Mouse (Mus musculus): ENCODE measurements around the gene Spata46. TPM values are rescaled to one million over a fixed set of nuclear protein-coding genes. Genes with fewer than 3 reads are reported as not detected.

Spata46 gene
- not detected in 2 replicates for polyA plus RNA-seq (2012; ENCODE audit: low replicate concordance)

DNA sequence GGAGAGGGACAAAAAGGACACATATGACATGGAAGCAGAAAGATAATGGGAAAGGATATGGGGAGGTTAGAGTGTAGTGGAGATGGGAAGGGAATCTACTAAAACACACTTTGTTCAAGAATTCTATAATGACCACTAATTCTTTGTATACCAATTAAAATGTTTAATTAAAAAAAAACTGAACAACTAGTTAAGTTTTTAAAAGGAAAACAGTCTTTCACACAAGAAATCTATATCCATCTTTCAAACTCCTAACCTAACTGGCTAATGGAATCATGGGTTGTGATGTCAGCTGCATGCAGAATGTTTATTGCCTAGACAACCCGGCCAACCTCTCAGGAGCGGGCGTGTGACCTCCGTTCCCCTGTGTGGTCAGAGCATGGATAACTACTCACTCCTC, at the start of gene Spata46:
Gene Spata46 (plus strand): TSS at position 301 of the 400 bp plus-strand sequence.

GRCm38 (mm10) chr1:170277016-170277415, 31.6 kb upstream of the Spata46 start, which contains the start of gene Sh2d1b1:
Sh2d1b1 (plus strand) TSS chr1:170277320.

GRCm38 (mm10) chr1:170306232-170306631, 2.4 kb upstream of the Spata46 start, which contains the start of gene Gm7694:
Gm7694 (minus strand) TSS chr1:170306332.

Other genes starting within 250 kb of the Spata46 start
- not detected in 2 replicates for gene Ddr2, start 198.0 kb upstream of the Spata46 start, polyA plus RNA-seq (2012; ENCODE audit: low replicate concordance)
- gene Uap1, start 133.8 kb upstream of the Spata46 start, polyA plus RNA-seq (2012; ENCODE audit: low replicate concordance), result 6.5 and 10.8 TPM in 2 replicates
- 6.0 TPM in 2 replicates for gene Uhmk1, start 93.4 kb upstream of the Spata46 start, polyA plus RNA-seq (2012; ENCODE audit: low replicate concordance)
- not detected in 2 replicates for gene Sh2d1b2, start 76.1 kb upstream of the Spata46 start, polyA plus RNA-seq (2012; ENCODE audit: low replicate concordance)
- gene Sh2d1b1, start 31.5 kb upstream of the Spata46 start, polyA plus RNA-seq (2012; ENCODE audit: low replicate concordance), result 1.4 and 1.6 TPM in 2 replicates
- 1.8 and 2.0 TPM in 2 replicates for gene Gm7694, start 2.5 kb upstream of the Spata46 start, polyA plus RNA-seq (2012; ENCODE audit: low replicate concordance)